Mouse (Mus musculus) B cell, adult 2 months (primary cell): ENCODE results near the gene Manbal.

Experiments used
- DNase-seq, 2 experiments: peaks; one replicate each; pipeline ENCODE4 v3.0.0; 2022

Gene Manbal

GRCm38 (mm10) chr2:157418206-157418605 is 50.8 kb downstream of the Manbal start, which contains the start of gene Src:
Gene Src, plus strand, starts transcription at chr2:157418444.
- no peak for DNase-seq

DNA sequence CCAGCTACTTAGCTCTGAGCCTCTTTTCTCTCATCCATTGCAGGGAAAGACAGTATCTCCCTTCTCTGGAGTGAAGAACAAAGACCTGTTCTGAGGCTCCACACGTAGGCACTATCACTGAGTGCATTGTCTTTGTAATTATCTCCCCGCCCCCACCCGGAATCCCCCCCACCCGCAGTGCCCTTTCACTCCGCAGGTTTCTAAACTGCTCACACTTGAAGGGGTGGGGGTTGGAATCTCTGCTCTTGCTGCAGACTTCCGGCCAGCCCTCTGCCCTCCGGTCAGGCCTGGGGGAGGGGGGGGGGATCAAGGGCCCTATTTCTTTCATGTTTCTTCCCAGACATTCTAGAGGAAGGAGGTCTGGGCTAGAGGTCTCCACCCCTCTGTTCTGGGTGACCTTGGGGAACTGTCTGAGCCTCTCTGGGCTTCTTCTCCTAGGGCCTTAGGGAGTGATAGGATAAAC is 51.2 kb downstream of the Manbal start:
- DNase-seq, result no peak

GRCm38 (mm10) chr2:157419506-157419905 is 52.1 kb downstream of the Manbal start:
- no peak for DNase-seq

- DNase-seq, result no peak
These were observed 53.0 kb downstream of the Manbal start for GRCm38 (mm10) chr2:157420404-157420803.

- no peak for DNase-seq
These were observed 54.8 kb downstream of the Manbal start for GRCm38 (mm10) chr2:157422062-157422655.

GRCm38 (mm10) chr2:157422854-157423705 is 55.7 kb downstream of the Manbal start:
- DNase-seq, result no peak

DNA sequence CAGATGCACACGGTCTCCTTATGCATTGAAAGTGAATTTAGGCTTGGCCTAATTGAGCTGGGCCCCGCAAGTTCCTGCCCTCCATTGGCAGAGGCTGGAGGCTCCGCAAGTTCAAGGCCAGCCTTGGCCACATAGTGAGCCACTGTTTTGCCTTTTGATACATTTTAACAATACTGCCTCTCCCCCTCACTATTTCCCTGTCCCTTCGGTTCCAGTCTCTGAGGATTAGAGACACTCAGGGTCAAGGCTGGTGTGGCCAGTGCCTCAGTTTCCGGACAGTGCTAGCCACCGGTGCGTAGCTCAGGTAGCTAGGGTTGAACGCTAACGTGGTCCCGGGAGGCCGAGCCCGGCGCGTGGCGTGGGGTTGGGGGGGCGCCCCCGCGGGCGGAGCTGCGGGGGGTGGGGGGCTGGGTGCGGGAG is 56.3 kb downstream of the Manbal start:
- no peak for DNase-seq

DNA sequence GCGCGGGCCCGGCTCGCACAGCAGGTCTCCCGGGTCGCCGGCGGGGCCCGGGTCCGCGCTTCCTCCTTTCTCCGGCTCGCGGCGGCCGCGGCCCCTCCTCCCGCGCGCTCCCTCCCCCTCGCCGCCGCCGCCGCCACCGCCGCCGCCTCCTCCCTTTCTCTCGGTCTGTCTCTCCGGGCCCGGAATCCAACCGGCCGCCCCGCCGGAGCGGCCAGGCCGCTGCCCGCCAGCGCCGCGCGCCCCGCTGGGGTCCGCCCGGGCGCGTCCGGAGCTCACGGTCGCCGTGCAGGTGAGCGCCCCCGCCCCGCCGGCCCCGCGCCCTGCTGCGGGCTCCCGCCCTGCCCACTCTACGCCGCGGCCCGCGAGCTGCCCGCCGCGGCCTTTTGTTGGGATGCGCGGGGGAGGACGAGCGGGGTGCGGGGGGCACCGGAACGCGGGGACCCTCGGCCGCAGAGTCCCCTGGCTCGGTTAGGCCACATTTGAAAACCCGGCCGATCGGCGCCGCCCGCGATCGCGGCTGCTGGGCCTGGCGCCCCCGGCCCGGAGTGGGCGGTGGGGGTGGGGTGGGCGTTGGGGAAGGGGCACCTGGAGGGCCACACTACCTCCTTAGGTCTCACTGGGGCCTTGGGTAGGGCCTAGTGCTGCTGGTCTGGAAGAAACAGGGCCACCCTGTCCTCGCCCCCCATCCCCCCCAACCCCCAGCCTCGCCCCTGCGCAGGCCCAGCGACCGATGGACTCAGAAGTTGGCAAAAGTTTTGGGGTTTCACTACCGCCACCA is 56.9 kb downstream of the Manbal start:
- peak; percentile 39 to 43 for DNase-seq

- no peak for DNase-seq
These were observed 57.7 kb downstream of the Manbal start for GRCm38 (mm10) chr2:157424904-157425642.

DNA sequence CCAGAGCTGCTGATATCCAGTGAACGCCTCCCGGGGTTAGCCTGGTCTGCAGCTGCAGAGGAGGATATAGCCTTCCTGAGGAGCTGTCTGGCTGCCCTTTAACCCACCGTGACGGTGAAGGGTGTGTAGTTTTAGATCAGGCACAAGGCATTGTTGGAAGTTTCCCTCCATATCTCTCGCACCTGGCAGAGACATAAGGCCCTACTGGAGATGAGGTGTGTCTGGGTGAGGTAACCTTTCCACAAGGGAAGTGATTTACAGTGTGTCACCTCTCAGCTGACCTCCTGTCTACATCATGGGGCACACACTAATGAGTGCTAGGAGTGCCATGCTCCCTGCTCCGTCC is 58.2 kb downstream of the Manbal start:
- DNase-seq, result no peak

DNA sequence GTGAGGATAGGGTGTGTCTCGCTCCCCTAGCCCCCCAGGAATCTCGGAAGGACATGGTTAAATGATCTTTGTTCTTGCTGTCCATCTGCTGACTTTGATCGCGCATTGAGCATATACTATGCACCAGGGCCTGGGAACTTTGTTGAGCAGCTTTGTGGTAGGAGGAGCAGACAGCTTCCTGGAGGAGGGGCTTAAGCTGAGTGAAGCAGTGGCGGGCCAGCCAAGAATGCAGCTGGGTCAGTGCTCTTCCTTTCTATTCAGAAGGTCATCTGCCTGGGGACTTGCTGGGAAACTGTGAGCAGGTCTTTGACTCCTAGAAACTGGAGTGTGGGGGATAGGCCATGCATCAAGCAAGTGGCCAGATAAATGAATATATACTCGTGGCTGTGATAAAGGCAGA is 58.8 kb downstream of the Manbal start:
- DNase-seq, result no peak

DNA sequence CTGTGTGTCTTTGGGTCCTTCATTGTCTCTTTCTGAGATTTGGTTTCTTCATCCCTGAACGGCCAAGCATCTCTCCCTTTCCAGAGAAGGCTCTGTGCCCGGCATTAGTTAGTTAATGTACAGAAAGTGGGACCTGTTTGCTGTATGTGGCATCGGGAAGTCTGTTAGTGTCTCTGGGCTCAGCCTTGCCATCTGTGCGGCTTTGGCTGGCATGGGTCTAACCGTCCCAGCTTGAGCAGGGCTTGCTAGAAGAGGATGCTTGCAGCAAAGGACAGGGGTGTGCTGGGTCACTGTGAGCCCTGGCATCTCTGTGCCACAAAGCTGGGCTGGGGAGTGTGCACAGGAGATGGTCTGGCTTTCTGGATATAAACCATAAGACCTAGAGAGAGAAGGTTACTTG is 59.8 kb downstream of the Manbal start:
- DNase-seq, result no peak

DNA sequence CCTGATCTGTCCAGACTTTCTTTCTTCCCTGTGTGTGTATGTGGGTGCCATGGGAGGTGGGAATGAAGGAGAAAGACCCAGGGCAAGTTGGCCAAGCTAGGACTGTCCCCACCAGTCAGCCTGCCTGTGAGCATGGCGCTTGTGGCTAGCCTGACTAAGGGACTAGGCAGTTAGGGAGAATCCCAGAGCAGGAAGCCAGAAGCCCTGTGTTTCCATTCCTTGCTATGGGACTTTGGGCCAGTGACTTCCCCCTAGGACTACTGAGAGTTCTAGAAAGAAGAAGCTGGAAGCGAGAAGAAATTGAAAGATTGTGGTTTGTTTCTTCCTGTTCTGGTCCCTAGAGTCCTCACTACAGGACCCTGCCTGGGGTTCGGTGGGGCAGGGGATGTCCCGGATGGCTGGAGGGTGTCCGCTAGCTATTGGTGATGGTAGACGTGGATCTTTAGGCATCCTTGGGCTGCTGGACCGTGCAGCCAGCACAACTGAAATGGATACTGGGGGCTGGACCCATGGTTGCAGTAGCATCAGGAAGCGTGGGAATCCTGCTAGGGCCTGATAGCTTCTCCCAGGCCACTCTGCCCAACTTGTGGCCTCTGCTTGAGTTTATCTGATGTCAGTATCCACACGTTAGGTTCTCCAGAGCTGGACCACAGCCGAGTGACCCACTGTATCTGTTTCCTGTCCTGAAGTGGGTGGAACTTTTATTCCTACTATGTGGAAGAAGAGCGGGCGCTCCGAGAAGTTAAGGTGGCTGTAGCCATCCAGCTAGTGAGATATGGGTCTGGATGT is 61.2 kb downstream of the Manbal start:
- DNase-seq, result peak; percentile 24 to 37

GRCm38 (mm10) chr2:157429735-157430134 is 62.3 kb downstream of the Manbal start:
- DNase-seq, result no peak

DNA sequence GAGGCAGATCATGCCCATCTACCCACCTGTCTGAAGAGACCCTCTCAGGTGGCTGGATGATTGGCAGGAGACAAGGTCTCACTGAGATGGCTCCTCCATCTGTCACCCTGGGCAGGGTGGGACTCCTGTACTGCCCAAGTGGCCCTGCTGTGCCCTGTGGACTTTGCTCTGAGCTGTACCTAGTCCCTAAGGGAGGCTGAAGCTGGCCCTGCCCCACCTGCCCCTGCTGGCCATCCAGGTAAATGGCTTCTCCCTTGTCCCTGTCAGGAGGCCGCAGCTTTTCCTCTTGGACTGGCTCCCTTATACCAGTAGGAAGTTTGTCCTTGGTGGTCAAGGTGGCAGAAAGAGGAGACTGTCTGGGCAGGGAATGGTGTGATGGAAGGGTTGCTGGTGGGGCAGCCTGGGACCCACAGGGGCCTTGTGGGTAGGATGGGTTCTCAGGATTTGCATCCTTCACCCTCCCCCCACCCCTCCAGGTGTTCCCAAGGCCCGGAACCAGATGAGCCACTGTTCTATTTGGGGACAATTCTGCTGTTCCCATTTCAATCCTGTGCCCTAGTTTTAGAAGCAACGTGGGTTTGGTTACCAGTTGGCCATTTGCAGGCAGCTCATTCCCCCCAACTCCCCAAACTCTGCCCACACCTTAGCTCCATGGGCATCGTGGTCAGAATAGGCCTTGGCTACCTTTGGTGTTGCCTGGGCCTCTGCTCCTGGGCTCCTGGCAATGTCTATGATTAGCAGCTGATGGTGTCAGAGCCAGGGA is 63.5 kb downstream of the Manbal start:
- no peak for DNase-seq

- DNase-seq, result no peak
These were observed 64.5 kb downstream of the Manbal start for GRCm38 (mm10) chr2:157431912-157432311.

- DNase-seq, result no peak
These were observed 65.1 kb downstream of the Manbal start for GRCm38 (mm10) chr2:157432476-157432875.

GRCm38 (mm10) chr2:157434041-157434440 is 66.6 kb downstream of the Manbal start:
- DNase-seq, result no peak

DNA sequence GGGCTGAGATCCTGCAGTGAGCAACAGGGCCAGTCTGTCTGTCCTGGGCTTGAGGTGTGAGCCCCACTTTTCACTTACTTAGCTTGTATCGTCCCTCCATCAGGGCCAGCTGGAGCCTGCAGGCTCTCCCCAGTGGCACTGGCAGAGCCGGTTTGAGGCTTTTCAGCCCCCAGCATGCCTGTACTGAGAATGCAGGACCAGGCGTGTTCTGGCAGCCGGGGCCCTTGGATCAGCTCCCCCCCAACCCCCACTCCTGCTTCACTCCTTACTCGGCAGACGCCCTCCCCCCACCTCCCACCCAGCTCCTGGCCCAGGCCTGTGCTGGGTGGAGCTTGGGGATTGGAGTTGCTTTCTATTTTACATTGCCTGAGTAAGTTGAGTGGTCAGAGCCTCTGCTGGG is 67.1 kb downstream of the Manbal start:
- no peak for DNase-seq

DNA sequence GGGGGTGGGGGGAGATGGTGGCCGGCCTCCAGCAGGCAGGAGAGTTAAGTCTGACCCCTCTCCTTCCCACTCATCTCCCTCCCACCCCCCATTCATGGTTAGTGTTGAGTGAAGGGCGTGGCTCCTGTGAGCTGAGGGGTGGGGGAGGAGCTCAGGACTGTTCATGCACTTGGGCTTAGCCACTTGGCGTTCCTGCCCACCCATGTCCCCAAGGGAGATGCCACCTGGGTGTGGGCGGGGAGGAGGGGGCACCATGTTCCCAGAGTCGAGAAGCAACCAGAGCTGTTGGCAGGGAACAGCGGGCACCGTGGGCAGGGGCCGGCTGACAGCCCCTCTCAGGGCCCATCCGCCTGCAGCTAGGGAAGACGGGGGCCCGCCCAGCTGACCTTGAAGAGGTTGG is 69.1 kb downstream of the Manbal start:
- no peak for DNase-seq

GRCm38 (mm10) chr2:157437123-157437522 is 69.7 kb downstream of the Manbal start:
- DNase-seq, result no peak
